Mouse (Mus musculus): ENCODE measurements around the gene Parp9. TPM values are rescaled to one million over a fixed set of nuclear protein-coding genes. Genes with fewer than 3 reads are reported as not detected.
"Not testable (repeated sequence)": the region's sequence is repeated elsewhere in the genome, so short reads cannot be mapped to it uniquely, and the experiment has no call there.

Parp9 gene
- polyA plus RNA-seq, 1 experiment from 2014 or later: 13.0 TPM

DNA sequence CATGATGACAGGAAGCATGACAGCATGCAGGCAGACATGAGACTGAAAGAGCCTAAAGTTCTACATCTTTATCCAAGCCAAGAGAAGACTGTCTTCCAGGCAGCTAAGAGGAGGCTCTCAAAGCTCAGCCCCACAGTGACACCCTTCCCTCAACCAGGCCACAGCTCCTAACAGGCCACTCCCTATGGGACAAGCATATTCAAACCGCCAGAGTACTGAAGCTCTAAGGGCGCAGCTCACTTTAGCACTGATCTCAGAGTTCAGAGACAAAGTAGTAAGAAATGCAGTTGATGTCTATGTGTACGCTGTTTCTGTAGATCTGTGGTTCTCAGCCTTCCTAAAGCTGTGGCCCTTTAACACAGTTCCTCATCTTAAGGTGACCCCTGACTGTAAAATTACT is 12.9 kb downstream of the Parp9 start:
- WGBS: 87% methylated on average over 3 of the region's 3 CpGs
- peaks cover 3% of the 10 kb centered on the region; the same call in 1 of the 2 replicates for H3K36me3 ChIP-seq (ENCODE audit: control insufficient read depth, insufficient read depth, low read length)

DNA sequence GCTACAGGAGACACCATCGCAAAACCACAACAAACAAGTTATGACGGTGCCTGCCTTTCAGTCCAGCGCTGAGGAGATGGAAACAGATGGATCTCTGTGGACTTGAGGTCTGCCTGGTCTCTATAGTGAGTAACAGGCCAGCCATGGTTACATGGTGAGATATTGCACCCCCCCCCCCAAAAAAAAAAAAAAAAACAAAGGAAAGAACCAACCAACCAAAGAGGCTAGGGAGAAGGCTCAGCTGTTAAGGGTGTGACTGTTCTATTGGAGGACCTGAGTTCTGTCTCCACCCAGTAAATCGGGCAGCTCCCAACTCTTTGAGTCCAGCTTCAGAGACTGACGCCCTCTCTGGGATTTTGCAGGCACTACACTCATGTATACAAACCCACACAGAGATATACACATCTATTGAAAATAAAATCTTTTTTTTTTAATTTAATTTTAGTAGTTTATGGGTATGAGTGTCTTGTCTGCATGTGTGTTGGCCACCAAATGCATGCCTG is 14.4 kb downstream of the Parp9 start:
- Histone ChIP-seq H3K27ac (ENCODE audit: low read length) (no peak overlapping the region), H3K27me3 (replicated peaks; ENCODE audit: control insufficient read depth, insufficient read depth, low read length) (no peaks in the 10 kb centered on the region), H3K4me3 (ENCODE audit: low read length) (no peak overlapping the region), H3K4me2 (ENCODE audit: low read depth, low read length) (no peak overlapping the region), H3K9me3 (ENCODE audit: control insufficient read depth, low read length) (no peaks in the 10 kb centered on the region), H3K4me1 (ENCODE audit: control insufficient read depth, insufficient read depth, low read length) (no peaks in the 10 kb centered on the region), H3K36me3 (ENCODE audit: control insufficient read depth, insufficient read depth, low read length) (peaks cover 3% of the 10 kb centered on the region; the same call in 1 of the 2 replicates), H3K9ac (ENCODE audit: low read depth, low read length) (no peak overlapping the region)
- no peak for ATAC-seq
- WGBS: 86% methylated on average over 5 of the region's 5 CpGs

More for the DNA sequence above, 12.9 kb downstream of the Parp9 start:
- no peak overlapping the region for H3K4me3 ChIP-seq (ENCODE audit: low read length)
- no peak overlapping the region for H3K27ac ChIP-seq (ENCODE audit: low read length)
- H3K4me2 ChIP-seq (ENCODE audit: low read depth, low read length): no peak overlapping the region
- H3K27me3 ChIP-seq (replicated peaks; ENCODE audit: control insufficient read depth, insufficient read depth, low read length): no peaks in the 10 kb centered on the region
- ATAC-seq: no peak
- H3K4me1 ChIP-seq (ENCODE audit: control insufficient read depth, insufficient read depth, low read length): no peaks in the 10 kb centered on the region
- H3K9ac ChIP-seq (ENCODE audit: low read depth, low read length): no peak overlapping the region
- no peaks in the 10 kb centered on the region for H3K9me3 ChIP-seq (ENCODE audit: control insufficient read depth, low read length)

DNA sequence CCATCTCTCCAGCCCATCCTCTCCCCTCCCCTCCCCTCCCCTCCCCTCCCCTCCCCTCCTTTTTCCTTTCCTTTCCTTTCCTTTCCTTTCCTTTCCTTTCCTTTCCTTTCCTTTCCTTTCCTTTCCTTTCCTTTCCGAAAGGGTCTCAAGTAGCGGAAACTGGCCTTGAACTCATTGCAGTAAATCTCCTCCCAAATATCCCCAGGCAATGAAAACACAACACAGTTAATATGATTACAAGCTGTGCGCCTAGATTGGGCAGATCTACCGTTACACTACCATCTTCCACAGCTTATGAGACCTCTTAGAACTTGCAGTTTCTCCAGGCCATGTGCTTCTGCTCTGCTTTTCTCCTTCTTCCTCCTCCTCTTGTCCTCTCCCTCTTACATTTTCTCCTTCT is 27.7 kb downstream of the Parp9 start:
- not testable (repeated sequence) for H3K27ac ChIP-seq (ENCODE audit: low read length); H3K9ac ChIP-seq (ENCODE audit: low read depth, low read length); H3K4me2 ChIP-seq (ENCODE audit: low read depth, low read length); ATAC-seq; H3K4me1 ChIP-seq (ENCODE audit: control insufficient read depth, insufficient read depth, low read length); H3K9me3 ChIP-seq (ENCODE audit: control insufficient read depth, low read length); H3K4me3 ChIP-seq (ENCODE audit: low read length); H3K36me3 ChIP-seq (ENCODE audit: control insufficient read depth, insufficient read depth, low read length); H3K27me3 ChIP-seq (replicated peaks; ENCODE audit: control insufficient read depth, insufficient read depth, low read length)
- WGBS: 82% methylated on average over 3 of the region's 4 CpGs

DNA sequence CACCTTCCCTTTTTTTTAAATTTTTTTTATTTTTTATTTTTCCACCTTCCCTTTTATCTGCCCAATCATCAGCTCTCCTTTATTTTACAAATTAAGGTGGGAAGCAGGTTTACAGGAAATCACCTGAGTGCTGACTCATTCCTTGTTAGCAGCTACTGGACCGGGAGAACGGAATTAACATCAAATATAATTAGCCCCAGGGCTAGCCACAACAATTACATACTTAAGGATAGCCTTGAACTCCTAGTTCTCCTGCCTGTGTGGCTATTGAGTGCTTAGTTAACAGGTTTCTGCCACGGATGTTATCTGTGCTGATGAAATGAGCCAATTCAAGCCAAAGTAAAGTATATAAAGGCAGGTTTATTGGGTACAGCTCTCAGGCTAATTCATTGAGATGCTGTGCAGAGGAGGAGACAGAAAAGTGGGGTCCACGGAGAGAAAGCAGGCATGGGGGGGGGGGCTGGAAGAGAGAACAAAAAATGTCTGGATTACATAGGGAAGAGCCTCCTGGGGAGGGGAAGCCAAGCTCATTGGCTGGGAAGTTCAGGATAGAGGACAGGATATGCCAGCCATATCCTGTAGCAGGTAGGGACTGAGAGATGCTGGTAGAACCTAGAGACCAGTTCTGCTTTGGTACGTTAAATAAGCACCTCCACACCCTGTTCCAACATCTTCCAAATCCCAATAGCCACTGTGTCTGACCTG is 28.3 kb downstream of the Parp9 start:
- Histone ChIP-seq H3K4me2 (ENCODE audit: low read depth, low read length) (no peak overlapping the region), H3K4me1 (ENCODE audit: control insufficient read depth, insufficient read depth, low read length) (peaks cover 3% of the 10 kb centered on the region; the same call in 1 of the 2 replicates), H3K9ac (ENCODE audit: low read depth, low read length) (no peak overlapping the region), H3K36me3 (ENCODE audit: control insufficient read depth, insufficient read depth, low read length) (no peaks in the 10 kb centered on the region), H3K4me3 (ENCODE audit: low read length) (no peak overlapping the region), H3K9me3 (ENCODE audit: control insufficient read depth, low read length) (no peaks in the 10 kb centered on the region), H3K27me3 (replicated peaks; ENCODE audit: control insufficient read depth, insufficient read depth, low read length) (no peaks in the 10 kb centered on the region), H3K27ac (ENCODE audit: low read length) (no peak overlapping the region)
- 53% methylated on average over 5 of the region's 5 CpGs for WGBS
- ATAC-seq: no peak

DNA sequence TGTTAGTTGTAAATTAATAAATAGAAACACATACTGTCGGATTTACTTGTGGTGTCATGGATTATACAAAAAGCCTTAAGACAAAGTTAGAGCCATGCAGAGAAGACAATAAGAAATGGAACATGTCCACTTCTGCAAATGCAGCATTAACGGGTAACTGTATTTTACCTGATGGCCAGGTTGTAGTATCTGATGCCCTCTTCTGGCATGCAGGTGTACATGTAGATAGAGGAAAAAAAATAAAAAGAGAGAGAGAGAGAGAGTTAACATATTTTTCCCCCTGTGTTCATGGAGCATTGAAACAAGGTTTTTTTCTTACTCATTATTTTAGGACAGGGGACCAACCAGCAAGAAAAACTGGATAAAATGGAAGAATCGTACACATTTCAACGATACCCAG is 29.0 kb downstream of the Parp9 start:
- H3K9ac ChIP-seq (ENCODE audit: low read depth, low read length): no peak overlapping the region
- 88% methylated on average over 4 of the region's 4 CpGs for WGBS
- no peak overlapping the region for H3K4me3 ChIP-seq (ENCODE audit: low read length)
- H3K27me3 ChIP-seq (replicated peaks; ENCODE audit: control insufficient read depth, insufficient read depth, low read length): no peaks in the 10 kb centered on the region
- ATAC-seq: no peak
- no peak overlapping the region for H3K27ac ChIP-seq (ENCODE audit: low read length)
- no peaks in the 10 kb centered on the region for H3K36me3 ChIP-seq (ENCODE audit: control insufficient read depth, insufficient read depth, low read length)
- H3K4me2 ChIP-seq (ENCODE audit: low read depth, low read length): no peak overlapping the region
- H3K9me3 ChIP-seq (ENCODE audit: control insufficient read depth, low read length): no peaks in the 10 kb centered on the region
- peaks cover 3% of the 10 kb centered on the region; the same call in 1 of the 2 replicates for H3K4me1 ChIP-seq (ENCODE audit: control insufficient read depth, insufficient read depth, low read length)

DNA sequence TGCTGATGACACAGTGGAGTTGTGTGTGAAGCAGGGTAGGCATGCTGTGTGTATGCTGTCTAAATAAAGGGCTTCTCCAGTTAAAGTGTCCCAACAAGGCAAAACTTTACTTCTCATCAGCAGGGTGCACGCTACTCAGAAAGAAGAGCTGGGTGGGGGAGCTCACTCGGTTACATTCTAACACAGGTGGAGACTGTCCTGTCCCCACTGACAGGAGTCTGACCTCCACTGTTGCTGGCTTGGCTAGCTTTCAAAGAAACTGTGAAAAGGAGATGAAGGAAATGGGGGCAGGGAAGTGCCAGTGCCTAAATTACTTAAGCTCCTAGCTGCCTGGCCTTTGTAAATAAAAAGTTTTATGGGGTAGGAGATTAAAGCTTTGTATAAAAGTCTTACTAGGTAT is 29.9 kb downstream of the Parp9 start:
- H3K4me1 ChIP-seq (ENCODE audit: control insufficient read depth, insufficient read depth, low read length): peaks cover 3% of the 10 kb centered on the region; the same call in 1 of the 2 replicates
- WGBS: 10% methylated on average over 2 of the region's 2 CpGs

DNA sequence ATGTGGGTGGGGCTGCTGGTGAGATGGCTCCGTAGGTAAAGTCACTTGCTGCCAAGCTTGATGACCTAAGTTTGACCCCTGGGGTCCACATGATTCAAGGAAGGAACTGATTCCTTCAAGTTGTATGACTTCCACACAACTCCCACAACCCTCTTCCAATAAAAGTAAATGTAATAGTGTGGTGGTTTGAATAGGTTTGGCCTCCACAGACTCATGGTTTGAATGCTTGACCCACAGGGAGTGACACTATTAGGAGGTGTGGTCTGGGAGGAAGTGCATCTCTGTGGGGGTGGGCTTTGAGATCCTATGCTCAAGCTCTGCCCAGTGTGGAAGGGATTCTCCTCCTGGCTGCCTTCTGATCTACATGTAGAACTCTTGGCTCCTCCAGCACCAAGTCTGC is 35.8 kb downstream of the Parp9 start:
- H3K9ac ChIP-seq (ENCODE audit: low read depth, low read length): no peak overlapping the region
- no peak overlapping the region for H3K4me2 ChIP-seq (ENCODE audit: low read depth, low read length)
- WGBS: 31% methylated on average over 1 of the region's 1 CpGs
- H3K36me3 ChIP-seq (ENCODE audit: control insufficient read depth, insufficient read depth, low read length): no peaks in the 10 kb centered on the region
- H3K27me3 ChIP-seq (replicated peaks; ENCODE audit: control insufficient read depth, insufficient read depth, low read length): no peaks in the 10 kb centered on the region
- no peak for ATAC-seq
- H3K27ac ChIP-seq (ENCODE audit: low read length): no peak overlapping the region
- H3K9me3 ChIP-seq (ENCODE audit: control insufficient read depth, low read length): no peaks in the 10 kb centered on the region
- no peak overlapping the region for H3K4me3 ChIP-seq (ENCODE audit: low read length)
- H3K4me1 ChIP-seq (ENCODE audit: control insufficient read depth, insufficient read depth, low read length): no peaks in the 10 kb centered on the region

More for the DNA sequence above, 29.9 kb downstream of the Parp9 start:
- no peaks in the 10 kb centered on the region for H3K36me3 ChIP-seq (ENCODE audit: control insufficient read depth, insufficient read depth, low read length)
- no peaks in the 10 kb centered on the region for H3K9me3 ChIP-seq (ENCODE audit: control insufficient read depth, low read length)
- H3K9ac ChIP-seq (ENCODE audit: low read depth, low read length): no peak overlapping the region
- no peaks in the 10 kb centered on the region for H3K27me3 ChIP-seq (replicated peaks; ENCODE audit: control insufficient read depth, insufficient read depth, low read length)
- no peak overlapping the region for H3K27ac ChIP-seq (ENCODE audit: low read length)
- no peak overlapping the region for H3K4me3 ChIP-seq (ENCODE audit: low read length)
- ATAC-seq: peak; percentile 74
- H3K4me2 ChIP-seq (ENCODE audit: low read depth, low read length): no peak overlapping the region

DNA sequence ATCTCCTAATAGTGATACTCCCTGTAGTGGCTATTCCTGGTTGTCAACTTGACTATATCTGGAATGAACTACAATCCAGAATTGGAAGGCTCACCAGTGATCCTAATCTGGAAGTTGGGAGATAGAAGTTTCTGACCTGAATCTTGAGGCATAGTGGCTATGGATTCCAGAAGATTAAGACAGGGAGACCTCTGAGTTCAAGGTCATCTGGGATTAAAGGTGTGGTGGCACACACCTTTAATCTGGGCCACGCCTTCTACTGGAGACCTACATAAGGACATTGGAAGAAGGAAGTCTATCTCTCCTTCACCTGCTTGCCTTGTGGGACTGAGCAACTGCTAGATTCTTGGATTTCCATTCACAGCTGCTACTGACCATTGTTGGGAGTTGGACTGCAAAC is 40.2 kb downstream of the Parp9 start, which contains the start of gene Kpna1:
Kpna1 (plus strand) TSS at position 301 of the 400 bp plus-strand sequence.
- H3K27me3 ChIP-seq (replicated peaks; ENCODE audit: control insufficient read depth, insufficient read depth, low read length); H3K4me3 ChIP-seq (ENCODE audit: low read length); H3K9me3 ChIP-seq (ENCODE audit: control insufficient read depth, low read length); H3K9ac ChIP-seq (ENCODE audit: low read depth, low read length); ATAC-seq; H3K36me3 ChIP-seq (ENCODE audit: control insufficient read depth, insufficient read depth, low read length); H3K4me1 ChIP-seq (ENCODE audit: control insufficient read depth, insufficient read depth, low read length); H3K27ac ChIP-seq (ENCODE audit: low read length); H3K4me2 ChIP-seq (ENCODE audit: low read depth, low read length): not testable (repeated sequence)
- 100% methylated on average over 1 of the region's 1 CpGs for WGBS

DNA sequence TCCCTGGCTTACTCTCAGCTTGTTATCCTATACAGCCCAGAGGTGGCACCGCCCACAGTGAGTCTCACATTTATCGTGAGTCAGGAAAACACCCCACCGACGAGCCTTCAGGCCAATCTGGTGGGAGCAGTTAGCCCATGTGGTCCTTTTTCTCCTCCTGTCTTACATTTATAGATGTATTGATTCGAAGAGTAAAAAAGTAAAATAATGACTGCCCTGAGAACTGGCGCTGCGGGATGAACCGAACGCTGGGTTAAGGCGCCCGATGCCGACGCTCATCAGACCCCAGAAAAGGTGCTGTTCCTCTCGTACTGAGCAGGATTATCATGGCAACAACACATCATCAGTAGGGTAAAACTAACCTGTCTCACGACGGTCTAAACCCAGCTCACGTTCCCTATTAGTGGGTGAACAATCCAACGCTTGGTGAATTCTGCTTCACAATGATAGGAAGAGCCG is 43.1 kb downstream of the Parp9 start:
- no peak overlapping the region for H3K4me2 ChIP-seq (ENCODE audit: low read depth, low read length)
- WGBS: 44% methylated on average over 19 of the region's 19 CpGs
- peak; percentile 81 for ATAC-seq

More for the DNA sequence above, 43.1 kb downstream of the Parp9 start:
- H3K9me3 ChIP-seq (ENCODE audit: control insufficient read depth, low read length): no peaks in the 10 kb centered on the region
- no peak overlapping the region for H3K4me3 ChIP-seq (ENCODE audit: low read length)
- H3K36me3 ChIP-seq (ENCODE audit: control insufficient read depth, insufficient read depth, low read length): no peaks in the 10 kb centered on the region
- peaks cover 6% of the 10 kb centered on the region; the same call in 1 of the 2 replicates for H3K4me1 ChIP-seq (ENCODE audit: control insufficient read depth, insufficient read depth, low read length)
- no peak overlapping the region for H3K27ac ChIP-seq (ENCODE audit: low read length)
- no peaks in the 10 kb centered on the region for H3K27me3 ChIP-seq (replicated peaks; ENCODE audit: control insufficient read depth, insufficient read depth, low read length)
- H3K9ac ChIP-seq (ENCODE audit: low read depth, low read length): no peak overlapping the region

Measured in intestine, embryonic 16.5 days (tissue).